Mouse (Mus musculus): Measurements from ENCODE around the gene Snx19.

The Snx19 gene

GRCm38 (mm10) chr9:30426882-30427632 lies at the start of gene Snx19:
Snx19 (plus strand) TSS chr9:30427108.
- CTCF ChIA-PET = no interaction called here

DNA sequence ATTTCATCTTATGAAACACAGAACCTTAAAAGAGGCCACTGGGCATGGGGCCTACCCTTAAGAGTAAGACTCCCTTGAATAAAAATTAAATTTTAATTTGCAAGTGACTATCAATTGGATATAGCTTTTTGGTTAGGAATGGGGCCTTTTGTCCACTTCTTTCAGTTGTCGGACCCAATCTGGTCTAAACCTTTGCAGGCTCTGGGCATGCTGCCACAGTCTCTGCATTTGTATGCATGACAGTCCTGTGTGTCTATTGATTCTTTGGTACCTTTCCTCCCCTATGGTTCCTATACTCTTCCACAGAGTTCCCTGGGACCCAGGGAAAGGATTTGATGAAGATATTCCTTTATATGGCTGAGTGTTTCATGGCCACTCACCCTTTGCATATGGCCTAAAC lies 26.1 kb upstream of the Snx19 start:
- CTCF ChIA-PET = no interaction called here

DNA sequence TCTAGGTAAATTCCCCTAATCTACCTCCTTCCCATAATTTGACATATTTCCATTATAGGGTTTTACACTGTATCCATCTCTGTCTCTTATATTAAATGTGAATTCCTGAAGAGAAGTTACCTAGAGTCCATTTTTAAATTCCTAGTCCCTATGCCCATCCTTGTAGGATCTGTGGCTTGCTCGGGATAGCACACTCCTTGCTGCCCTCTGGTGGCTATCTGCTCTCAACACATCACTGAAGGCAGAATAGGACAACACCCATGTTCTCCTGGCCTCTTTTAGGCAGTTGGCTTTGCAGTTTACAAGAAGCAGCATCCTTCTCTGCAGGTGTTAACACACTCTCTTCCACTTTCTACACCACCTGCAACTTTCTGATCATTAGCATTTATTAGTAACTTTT lies 4.0 kb upstream of the Snx19 start:
- CTCF ChIA-PET = no interaction called here

DNA sequence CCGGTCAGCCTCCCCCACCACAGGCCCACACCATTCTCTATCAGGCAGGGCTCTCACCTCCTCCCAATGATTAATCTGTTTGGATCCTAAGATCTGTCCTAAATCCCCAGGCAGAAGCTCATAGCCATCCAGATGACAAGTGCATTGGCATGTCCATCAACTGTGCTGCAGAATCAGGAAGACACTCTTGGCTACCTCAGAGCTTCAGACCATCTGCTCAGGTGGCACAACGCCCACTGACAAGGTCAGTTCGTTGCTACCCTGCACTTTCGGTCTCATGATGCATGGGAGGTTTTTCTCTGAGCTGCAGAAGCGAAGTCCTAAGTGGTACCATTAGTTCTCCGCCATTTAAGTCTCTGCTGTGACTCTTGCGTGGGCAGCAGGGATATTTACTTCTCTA lies 1.7 kb upstream of the Snx19 start:
- CTCF ChIA-PET = interaction anchor here (0.6 kb wide), 1 partner anchor 17 kb away, joined by 3 read pairs; no protein-coding TSS in a partner anchor

DNA sequence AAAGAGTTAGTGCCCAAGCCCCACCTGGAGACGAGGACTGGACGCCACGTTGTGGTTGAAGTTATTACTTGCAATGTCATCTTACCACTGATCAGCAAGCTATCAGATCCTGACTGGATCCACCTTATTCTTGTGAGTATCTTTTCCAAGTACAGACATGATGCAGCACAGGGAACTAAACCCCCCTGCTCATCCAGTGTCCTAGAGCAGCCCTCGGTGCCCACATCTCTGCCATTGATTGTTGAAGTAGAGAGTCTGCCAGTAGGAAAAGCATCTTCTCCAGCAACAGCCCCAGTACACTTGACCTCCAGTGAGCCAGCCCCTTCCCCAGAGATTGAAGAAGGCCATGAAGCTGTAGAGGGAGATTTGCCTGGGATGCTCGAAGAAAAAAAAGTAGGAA lies 1.3 kb downstream of the Snx19 start:
- CTCF ChIA-PET = no interaction called here

- CTCF ChIA-PET = no interaction called here
Measured at GRCm38 (mm10) chr9:30430447-30430846, 3.5 kb downstream of the Snx19 start.

DNA sequence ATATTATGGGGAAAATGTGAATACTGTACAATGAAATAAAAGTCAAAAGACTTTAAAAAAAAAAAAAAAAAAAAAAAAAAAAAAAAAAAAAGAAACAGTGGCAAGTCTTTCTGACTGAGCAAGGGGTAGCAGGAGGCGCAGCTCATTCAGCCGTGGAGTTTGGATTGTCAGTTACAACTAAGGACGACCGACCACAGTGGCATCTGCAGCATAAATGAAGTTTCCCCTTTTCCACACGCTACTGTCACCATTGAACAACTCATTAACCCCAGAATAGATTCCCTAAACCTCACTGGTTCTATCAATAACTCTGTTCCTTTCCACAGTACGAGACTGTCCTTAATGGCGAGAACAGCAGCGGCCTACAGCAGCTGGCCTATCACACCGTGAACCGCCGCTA lies 5.0 kb downstream of the Snx19 start:
- CTCF ChIA-PET = no interaction called here

DNA sequence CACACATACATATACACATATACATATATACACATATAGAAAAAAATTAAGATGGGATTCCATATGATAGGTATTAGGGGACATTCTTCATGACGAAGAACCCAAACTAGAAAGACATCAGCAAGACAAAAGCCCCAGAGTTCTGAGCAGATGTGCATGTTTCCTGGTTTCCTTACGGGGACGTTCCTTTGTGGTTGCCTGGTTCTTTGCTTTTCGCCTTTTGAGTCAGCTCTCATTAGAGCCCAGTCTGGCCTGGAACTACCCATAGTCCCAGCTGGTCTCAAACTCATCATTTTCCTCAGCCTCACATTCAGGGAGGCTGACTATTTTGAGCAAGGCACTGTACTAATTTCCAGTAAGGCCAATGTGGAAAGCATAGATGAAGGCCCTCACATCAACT lies 7.0 kb downstream of the Snx19 start:
- CTCF ChIA-PET = no interaction called here

DNA sequence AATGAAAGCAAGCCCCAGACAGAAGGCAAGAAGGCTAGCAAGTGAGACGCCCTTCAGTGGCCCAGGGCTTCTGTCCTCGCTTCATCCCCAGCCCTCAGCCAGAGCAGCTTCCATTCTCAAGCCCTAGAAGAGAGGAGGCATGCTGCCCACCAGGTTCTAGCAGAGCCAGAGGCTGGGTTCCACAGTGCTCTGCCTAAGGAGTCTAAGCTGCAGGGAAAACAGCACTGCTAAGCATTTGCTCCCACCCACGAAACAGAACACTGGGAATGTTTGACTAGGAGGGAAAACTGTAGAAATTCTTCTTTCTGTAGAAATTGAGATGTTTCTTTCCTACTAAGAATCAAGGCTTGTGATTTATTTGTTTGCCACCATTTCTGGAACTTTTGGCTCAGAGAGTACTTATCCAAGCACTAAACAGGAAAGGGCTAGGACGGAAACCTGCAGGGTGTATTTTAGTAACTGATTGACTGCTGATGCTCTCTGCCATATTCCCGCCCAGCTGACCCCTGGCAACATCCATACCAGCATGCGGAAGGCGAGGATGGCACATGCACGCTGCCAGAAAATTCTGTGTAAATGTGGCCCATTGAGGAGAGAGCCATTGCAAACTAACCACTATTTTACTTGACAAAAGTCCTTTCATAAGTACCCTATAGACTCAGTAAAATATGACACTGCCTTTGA lies 9.1 kb downstream of the Snx19 start:
- CTCF ChIA-PET = no interaction called here

- CTCF ChIA-PET = no interaction called here
Measured at GRCm38 (mm10) chr9:30438505-30438904, 11.6 kb downstream of the Snx19 start.

- CTCF ChIA-PET = no interaction called here
Measured at GRCm38 (mm10) chr9:30441761-30442160, 14.9 kb downstream of the Snx19 start.

GRCm38 (mm10) chr9:30445232-30446085 lies 18.6 kb downstream of the Snx19 start:
- CTCF ChIA-PET = no interaction called here

- CTCF ChIA-PET = no interaction called here
Measured at GRCm38 (mm10) chr9:30446126-30446525, 19.2 kb downstream of the Snx19 start.

DNA sequence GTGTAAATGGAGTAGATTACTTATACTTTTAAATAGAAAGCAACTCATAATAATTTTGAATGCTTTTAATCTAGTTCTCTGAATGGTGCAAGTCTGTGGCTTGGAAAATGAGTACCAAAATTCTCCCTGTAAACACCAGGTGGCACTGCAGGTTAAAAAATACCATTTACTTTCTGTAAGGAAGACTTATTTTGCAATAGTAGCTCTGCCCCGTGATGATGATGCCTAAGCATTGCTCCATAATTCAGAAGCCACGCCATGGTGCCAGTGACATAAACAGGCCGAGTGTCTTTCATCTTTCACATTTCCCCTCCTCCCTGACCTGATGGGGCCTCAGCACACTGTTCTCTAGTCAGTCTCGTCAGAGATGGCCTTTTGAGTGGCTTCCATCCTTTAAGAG lies 21.6 kb downstream of the Snx19 start:
- CTCF ChIA-PET = no interaction called here

DNA sequence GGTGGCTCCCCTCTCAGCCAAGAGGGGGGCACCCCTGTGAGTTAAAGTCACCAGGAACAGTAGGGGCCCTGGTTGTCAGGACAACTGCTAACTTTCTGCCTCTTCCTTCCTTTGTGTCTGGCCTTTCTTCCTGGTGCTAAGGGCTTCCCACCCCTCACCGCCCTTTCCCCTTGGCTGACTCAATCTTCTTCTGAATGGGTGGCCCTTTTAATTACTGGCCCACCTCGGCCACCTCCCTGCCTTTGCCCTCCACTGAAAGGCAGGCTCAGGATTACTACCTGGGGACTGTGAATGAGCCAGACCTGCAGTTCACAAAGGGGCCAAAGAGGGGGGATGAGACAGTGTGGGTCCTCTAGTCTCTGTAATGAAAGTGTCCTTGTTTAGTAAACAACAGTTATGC lies 23.0 kb downstream of the Snx19 start:
- CTCF ChIA-PET = no interaction called here

GRCm38 (mm10) chr9:30450834-30451233 lies 23.9 kb downstream of the Snx19 start:
- CTCF ChIA-PET = no interaction called here

GRCm38 (mm10) chr9:30454527-30454926 lies 27.6 kb downstream of the Snx19 start:
- CTCF ChIA-PET = no interaction called here

GRCm38 (mm10) chr9:30456250-30456649 lies 29.3 kb downstream of the Snx19 start:
- CTCF ChIA-PET = no interaction called here

DNA sequence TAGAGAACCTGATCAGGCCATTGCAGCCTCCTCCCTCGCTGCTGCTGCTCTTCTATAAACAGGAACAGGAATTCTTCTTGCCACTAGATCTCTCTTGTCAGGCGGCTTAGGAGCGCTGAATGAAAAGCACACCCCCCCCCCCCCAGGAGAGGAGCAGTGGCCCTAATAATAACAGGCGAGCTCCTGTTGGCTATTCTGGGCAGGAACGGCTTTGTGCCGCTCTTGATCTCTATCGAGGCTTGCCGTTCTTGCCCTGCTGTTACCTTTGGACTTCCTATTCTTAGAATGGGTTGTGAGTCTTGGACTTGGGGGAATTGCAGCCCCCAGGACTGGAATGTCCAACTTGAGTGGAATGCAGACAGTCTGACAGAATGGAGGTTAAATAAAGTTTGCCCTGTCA lies 33.6 kb downstream of the Snx19 start:
- CTCF ChIA-PET = no interaction called here

DNA sequence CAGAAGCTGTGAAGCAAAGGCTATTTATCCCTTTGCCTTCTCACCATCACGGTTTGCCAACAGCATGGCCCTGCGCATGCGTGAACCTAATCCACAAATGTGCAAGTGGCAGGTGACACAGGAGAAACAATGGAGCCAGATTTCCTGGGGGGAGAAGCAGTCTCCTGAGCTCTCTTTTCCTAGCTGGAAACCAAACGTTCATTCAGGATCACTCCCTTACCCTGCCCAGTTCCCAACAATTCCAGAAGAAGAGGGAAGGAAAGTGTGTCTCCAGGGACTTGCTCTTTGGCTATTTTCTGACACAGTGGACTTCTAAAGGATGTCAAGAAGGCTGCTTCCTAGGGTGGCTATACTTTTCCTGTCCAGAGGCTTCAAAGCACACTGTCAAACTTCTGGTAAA lies 37.8 kb downstream of the Snx19 start:
- CTCF ChIA-PET = no interaction called here

- CTCF ChIA-PET = interaction anchor here (1.3 kb wide), 1 partner anchor 10 kb away, joined by 4 read pairs; no protein-coding TSS in a partner anchor
Measured at GRCm38 (mm10) chr9:30480043-30480442, 53.1 kb downstream of the Snx19 start.

- CTCF ChIA-PET = interaction anchor here (0.6 to 1.3 kb wide), 2 partner anchors 10 to 456 kb away, joined by 3 to 4 read pairs; no protein-coding TSS in a partner anchor
Measured at GRCm38 (mm10) chr9:30480464-30480863, 53.6 kb downstream of the Snx19 start.

DNA sequence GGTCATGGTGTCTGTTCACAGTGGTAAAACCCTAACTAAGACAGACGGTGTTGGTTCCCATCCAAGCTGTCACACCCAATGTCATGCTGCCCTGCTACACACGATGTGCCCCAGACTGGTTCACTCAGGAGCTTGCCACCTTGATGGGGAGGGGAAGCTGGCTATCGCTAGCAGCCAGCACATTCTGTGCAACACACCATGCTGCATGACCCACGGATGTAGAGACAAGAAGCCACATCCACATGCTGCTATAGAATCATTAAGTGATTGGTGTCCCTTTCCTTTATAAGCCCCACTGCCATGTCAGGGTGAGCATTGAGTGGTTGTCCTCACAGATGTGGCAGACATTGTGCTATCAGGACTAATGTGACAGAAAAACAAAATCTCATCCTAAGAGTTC lies 55.2 kb downstream of the Snx19 start:
- CTCF ChIA-PET = no interaction called here

Data from spleen, embryonic (tissue).